Mouse (Mus musculus) right cerebral cortex, adult 2 months (tissue): Measurements from ENCODE around the gene Topaz1.

ENCODE experiments used
- DNase-seq, 2 experiments: peaks; one replicate each; pipeline ENCODE4 v3.0.0; 2021 to 2022; ENCODE audit warnings: low spot score in 2 of 2

Topaz1 gene

DNA sequence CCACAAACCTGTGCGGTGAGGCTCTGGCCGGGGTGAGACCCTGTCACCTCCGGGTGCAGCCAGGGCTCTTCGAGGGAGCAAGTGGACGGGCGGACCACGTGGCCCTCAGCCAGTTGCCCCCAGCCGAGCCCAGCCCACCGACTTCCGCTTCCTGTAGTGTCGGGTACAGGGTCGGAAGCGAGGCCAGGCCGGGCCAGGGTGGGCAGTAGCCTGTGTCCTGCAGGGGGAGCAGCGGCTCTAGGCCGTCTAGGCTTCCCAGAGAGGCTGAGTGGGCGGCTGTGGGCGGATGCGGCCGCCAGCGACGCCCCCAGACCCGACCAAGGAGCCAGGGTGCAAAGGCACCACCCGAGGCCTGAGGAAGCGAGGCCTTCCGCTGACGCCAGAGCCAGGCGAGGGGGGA is at the start of gene Topaz1:
Gene Topaz1, plus strand, starts transcription at position 287 of the 400 bp plus-strand sequence.
- no peak for DNase-seq

DNA sequence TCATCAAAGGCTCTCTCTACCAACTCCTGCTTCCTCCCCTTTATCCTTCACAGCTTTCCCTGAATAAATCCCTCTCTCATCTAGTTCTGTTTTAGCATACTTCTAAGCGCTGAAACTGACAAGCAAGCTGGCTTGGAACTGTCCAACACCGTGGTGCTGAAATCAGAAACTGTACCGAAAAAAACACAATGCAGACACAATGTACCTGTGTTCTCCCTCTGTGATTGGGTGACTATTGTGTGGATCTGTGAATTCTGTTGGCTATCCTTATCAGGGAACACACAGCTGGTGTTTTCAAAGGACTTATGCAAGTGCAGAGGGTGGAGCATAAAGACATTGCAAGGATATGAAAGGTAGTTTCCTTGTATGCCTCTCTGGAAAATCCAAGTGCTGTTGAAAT is 45.3 kb upstream of the Topaz1 start:
- no peak for DNase-seq

DNA sequence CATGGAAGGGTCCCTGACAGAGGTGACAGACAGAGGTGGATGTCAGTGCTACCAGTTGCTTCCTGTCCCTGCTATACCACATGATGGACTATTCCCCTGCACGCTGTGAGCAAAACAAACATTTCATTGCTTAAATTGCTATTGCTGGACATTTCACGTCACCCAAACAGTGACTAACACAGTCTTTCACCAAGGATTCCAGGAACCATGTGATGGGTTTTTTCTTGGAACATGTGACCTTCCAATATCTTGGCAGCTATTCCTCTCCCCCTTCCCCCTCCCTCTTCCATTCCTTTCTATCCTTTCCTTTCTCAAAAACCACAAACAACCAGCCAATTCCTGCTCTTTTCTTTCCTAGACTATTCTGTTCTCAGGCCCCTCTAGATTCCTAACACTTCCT is 33.3 kb upstream of the Topaz1 start:
- no peak for DNase-seq

- DNase-seq: no peak
Measured at GRCm38 (mm10) chr9:122715046-122715445, 32.1 kb upstream of the Topaz1 start.

- no peak for DNase-seq
Measured at GRCm38 (mm10) chr9:122716131-122716921, 30.8 kb upstream of the Topaz1 start.

GRCm38 (mm10) chr9:122722296-122722695 is 24.9 kb upstream of the Topaz1 start:
- no peak for DNase-seq

- peak; percentile 28 to 38 for DNase-seq
Measured at GRCm38 (mm10) chr9:122725046-122725765, 21.9 kb upstream of the Topaz1 start.

- DNase-seq: peak; percentile 66 to 69
Measured at GRCm38 (mm10) chr9:122729500-122729899, 17.6 kb upstream of the Topaz1 start.

GRCm38 (mm10) chr9:122732126-122732810 is 14.9 kb upstream of the Topaz1 start:
- no peak for DNase-seq

DNA sequence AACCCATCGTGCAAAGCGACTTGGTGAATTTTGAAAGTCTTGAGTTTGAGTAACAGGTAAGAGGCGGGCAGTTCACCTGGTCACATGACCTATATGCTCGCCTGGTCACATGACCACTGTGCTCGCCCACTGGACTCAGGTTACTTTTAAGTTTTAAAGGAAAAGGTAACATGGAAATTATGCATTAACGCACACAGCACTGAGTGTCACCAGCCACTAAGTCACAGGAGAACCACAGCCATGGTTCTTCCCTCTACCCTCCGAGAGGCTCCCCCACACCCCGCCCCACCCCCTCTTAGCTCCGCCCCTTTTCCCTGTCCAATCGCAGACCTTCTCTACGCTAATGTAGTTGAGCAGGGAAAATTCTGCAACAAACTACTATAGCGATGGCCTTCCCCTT is 13.9 kb upstream of the Topaz1 start:
- DNase-seq: no peak

DNA sequence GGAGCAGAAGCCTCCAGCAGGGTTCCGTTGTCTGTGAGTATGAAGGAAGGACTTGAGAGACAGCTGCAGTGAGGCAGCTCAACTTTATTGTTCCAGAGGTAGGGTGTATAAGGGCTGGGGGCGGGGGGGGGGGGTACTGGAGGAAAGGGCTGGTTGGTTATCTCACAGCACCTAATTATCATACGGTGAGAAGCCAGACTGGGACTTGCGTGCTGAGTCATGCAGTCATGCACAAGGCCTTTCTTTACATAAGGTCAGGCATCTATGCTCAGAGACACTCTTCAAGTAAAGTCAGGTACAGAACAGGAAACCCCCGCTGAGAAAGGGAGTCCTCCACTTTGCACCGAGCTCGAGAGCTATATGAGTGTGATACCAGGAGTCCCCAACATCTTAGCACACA is 12.2 kb upstream of the Topaz1 start:
- no peak for DNase-seq

DNA sequence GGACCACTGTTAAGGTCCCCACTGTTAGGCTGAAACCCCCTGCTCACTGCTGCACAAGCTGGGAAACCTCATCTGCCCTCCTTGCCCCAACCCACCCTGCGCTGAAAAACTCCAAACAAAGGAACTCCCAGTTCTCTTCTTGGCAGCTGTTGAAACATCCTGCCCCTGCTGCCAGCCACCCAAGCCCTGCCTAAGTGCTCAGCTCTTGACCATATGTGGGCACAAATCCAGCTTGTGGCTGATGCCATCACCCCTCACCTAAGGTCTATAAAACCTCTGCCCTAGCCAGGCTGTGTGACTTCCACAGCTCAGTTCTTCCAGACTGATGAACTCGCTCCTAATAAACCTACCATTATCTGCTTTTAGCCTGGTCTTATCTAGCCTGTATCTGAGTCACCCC is 11.1 kb upstream of the Topaz1 start:
- no peak for DNase-seq

GRCm38 (mm10) chr9:122736742-122737141 is 10.4 kb upstream of the Topaz1 start:
- peak; percentile 32 to 52 for DNase-seq

- DNase-seq: no peak
Measured at GRCm38 (mm10) chr9:122745879-122746278, 1.3 kb upstream of the Topaz1 start.

- DNase-seq: no peak
Measured at GRCm38 (mm10) chr9:122757614-122758013, 10.5 kb downstream of the Topaz1 start.

DNA sequence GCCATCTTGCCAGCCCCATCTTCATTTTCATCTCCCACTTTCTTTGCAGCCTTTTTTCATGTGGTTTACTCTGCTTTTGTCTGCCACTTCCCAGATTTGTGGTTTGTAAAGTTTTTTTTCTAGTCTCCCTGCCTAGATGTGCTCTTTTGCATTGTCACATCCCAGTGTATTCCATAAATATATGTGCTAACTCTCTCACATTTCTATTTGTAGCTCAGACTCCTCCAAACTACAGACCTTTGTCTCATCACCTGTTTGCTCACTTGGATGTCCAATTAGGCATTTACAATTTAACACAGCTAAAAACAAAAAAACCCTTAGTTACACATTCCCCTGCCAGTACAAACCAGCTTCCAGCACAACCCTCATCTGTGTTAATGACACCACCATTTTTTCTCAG is 13.0 kb downstream of the Topaz1 start:
- DNase-seq: no peak

DNA sequence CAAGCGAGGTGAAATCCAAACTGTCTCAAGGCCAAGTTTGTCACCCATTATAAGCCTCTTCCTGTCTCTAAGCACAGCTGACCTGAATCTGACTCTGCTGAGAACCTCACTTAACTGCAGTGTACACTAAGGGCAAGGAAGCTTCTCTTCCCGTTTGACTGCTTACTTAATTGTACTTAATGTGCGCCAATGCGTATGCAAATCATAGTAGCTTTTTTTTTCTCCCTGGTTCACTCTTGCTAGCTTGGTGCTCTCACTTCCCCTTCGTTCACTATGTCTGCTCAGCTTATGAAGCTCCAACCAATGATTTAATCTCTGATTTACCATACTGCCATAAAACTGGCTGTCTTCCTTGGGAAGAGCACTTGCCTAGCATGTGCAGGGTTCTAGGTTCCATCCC is 38.1 kb downstream of the Topaz1 start:
- DNase-seq: no peak

DNA sequence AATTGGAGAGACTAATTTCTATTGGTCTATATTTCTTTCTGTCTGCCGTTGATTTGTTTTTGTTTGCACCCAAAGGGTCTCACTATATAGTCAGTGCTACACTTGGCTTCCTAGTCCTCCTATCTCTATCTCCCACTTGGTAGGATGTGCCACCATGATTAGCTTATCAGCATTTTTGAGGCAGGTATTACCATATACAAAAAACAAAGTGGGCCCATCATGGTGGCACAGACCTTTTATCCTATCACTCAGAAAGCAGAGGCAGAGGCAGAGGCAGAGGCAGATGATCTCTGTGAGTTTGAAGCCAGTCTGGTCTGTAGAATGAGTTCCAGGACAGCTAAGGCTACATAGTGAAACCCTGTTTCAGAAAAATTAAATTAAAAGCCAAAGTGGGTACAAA is 39.4 kb downstream of the Topaz1 start:
- DNase-seq: no peak

DNA sequence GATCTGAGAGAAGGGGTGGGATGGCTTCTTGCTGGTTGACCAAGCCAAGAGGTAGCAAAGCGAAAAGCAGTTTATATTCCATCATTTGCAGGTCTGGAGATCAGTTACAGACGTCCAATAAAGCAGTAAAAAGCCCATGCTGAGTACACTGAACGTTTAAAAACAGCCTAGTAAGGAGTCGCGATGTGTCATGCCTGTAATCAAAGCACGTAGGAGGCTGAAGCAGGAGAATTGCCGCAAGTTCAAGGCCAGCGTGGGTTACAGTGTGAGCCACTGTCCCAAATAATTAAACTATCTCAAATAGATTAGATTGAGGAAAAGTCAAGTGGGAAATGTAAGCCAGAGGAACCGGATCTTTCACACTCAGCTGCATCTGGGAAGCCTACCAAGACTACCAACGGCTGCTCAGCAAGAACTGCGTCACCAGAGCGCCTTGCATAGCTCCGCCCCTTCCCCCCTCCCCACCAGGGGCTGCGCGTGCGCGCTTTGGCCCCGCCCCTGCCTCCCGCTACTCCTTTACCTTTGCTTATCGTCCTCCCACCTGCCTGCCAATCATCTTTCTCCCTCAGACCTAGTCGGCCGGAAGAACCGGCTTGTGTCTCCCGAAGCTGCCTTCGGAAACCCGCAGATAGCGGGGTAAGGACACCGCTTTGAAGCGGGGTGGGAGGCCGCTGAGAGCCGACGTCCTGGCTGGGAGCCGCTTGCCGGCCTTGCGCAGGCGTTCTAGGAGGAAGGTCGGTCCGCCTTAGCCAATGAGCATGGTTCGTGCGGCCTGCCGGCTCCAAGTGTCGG is 58.1 kb downstream of the Topaz1 start, which contains the start of gene Tcaim:
Gene Tcaim, plus strand, starts transcription at position 487 of the 792 bp plus-strand sequence.
- peak; percentile 88 to 94 for DNase-seq

DNA sequence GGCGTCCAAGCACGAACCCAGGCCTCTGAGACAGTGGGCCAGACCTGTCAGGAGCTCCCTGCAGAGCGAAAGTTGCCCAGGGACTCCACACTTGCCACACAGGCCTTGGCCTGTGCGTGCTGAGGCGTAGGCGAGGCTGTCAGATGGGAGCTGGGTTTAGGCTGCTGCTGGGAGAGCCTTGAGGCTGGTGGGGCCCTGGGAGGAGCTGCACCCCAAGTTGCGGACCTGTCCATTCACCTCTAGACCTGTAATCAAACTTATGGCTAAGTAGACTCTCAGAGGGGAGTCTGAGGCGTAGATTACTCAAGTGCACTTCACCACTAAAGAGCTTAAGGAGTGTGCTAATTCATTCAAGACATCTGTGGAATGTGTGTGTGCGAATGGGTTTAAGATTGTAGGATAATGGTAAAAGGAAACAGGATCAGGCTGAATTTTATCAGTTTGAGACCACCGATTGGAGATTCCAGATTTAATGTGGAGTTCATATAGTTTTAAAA is 58.7 kb downstream of the Topaz1 start:
- DNase-seq: no peak

DNA sequence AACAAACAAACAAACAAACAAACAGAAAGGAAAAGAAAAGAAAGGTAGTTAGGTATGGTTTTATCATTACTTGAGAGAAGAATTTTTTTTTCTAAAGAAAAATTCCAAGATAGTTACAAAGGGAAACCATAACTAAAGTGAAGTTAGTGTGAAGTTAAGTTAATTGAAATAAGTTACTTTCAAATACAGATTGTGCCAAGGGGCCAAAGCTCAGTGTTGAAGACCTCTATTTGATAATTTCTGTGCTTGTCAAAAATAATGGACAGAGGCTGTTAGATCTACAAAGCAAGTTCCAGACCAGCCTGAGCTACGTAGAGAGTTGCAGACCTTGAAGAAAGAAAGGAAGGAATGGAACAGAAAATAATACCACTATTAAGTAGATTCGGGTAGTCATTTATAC is 60.0 kb downstream of the Topaz1 start:
- DNase-seq: no peak

- DNase-seq: no peak
Measured at GRCm38 (mm10) chr9:122810212-122810611, 63.1 kb downstream of the Topaz1 start.
